Comparison of ENCODE assay signal across 8 mouse cellular contexts in genomic region chr15:82804708-82805639, GRCm38 (mm10). TPM values are rescaled to one million over a fixed set of nuclear protein-coding genes. Genes with fewer than 3 reads are reported as not detected.
DNase-seq lines count a peak whose midpoint lies in the region; ATAC-seq and TF ChIP-seq lines count a peak whose summit lies in the region.

No protein-coding gene starts in this region.

- no peak for TF ChIP-seq EP300 in heart, postnatal 0 days (IDR thresholded peaks at IDR 0.05; ENCODE audit: low read depth)

- no peaks in the 10 kb centered on the region for H3K27me3 ChIP-seq in heart, embryonic 12.5 days (replicated peaks)
- H3K27me3 ChIP-seq in embryonic facial prominence, embryonic 11.5 days (ENCODE audit: control insufficient read depth, insufficient read depth, low read length) = no peaks in the 10 kb centered on the region
- no peaks in the 10 kb centered on the region for H3K27me3 ChIP-seq in heart, postnatal 0 days (ENCODE audit: control insufficient read depth, insufficient read depth, low read length)
- no peaks in the 10 kb centered on the region for H3K27me3 ChIP-seq in midbrain, postnatal 0 days (ENCODE audit: insufficient read depth, low read length)

- peak; percentile 67 to 95 for DNase-seq in heart, adult 18-20 months
- DNase-seq in adrenal gland, postnatal 25 days = peak; percentile 80
- DNase-seq in embryonic facial prominence, embryonic 11.5 days (ENCODE audit: low spot score) = peak; percentile 79
- DNase-seq in heart, postnatal 0 days (ENCODE audit: low spot score) = peak; percentile 18
- peak; percentile 79 to 81 for DNase-seq in layer of hippocampus, postnatal 36 days
- peak; percentile 72 for DNase-seq in midbrain, postnatal 0 days (ENCODE audit: low spot score)
- DNase-seq in spleen, postnatal 4 days (ENCODE audit: low spot score in 2 of 2) = peak; percentile 77 to 93

- no peak overlapping the region for H3K9ac ChIP-seq in heart, embryonic 12.5 days
- no peak overlapping the region for H3K9ac ChIP-seq in embryonic facial prominence, embryonic 11.5 days (replicated peaks; ENCODE audit: low read length)
- H3K9ac ChIP-seq in heart, postnatal 0 days (replicated peaks; ENCODE audit: low read depth, low read length) = no peak overlapping the region
- H3K9ac ChIP-seq in midbrain, postnatal 0 days (replicated peaks; ENCODE audit: low read length, poor library complexity, severe bottlenecking) = no peak overlapping the region

- H3K36me3 ChIP-seq in heart, embryonic 12.5 days = peaks cover 6% of the 10 kb centered on the region
- no peaks in the 10 kb centered on the region for H3K36me3 ChIP-seq in embryonic facial prominence, embryonic 11.5 days (replicated peaks; ENCODE audit: control insufficient read depth, insufficient read depth, low read depth, low read length)
- H3K36me3 ChIP-seq in heart, postnatal 0 days (replicated peaks; ENCODE audit: control insufficient read depth, insufficient read depth, low read length) = 0 out of 2 replicates have a peak, but pooled peaks cover 1% of the 10 kb centered on the region
- peaks cover 5% of the 10 kb centered on the region; the same call in 1 of the 2 replicates for H3K36me3 ChIP-seq in midbrain, postnatal 0 days (ENCODE audit: insufficient read depth, low read length)

- H3K4me3 ChIP-seq in heart, embryonic 12.5 days = no peak overlapping the region
- no peak overlapping the region for H3K4me3 ChIP-seq in embryonic facial prominence, embryonic 11.5 days (ENCODE audit: low read depth, low read length)
- H3K4me3 ChIP-seq in heart, postnatal 0 days (ENCODE audit: low read depth, low read length) = no peak overlapping the region
- H3K4me3 ChIP-seq in midbrain, postnatal 0 days (ENCODE audit: low read depth, low read length) = no peak overlapping the region

- H3K4me2 ChIP-seq in heart, embryonic 12.5 days = no peak overlapping the region
- H3K4me2 ChIP-seq in embryonic facial prominence, embryonic 11.5 days (ENCODE audit: low read depth, low read length) = no peak overlapping the region
- no peak overlapping the region for H3K4me2 ChIP-seq in heart, postnatal 0 days (ENCODE audit: low read depth, low read length)
- no peak overlapping the region for H3K4me2 ChIP-seq in midbrain, postnatal 0 days (ENCODE audit: low read depth, low read length, poor library complexity, severe bottlenecking)

- peak; percentile 92 for TF ChIP-seq CTCF in heart, postnatal 0 days (IDR thresholded peaks at IDR 0.05; ENCODE audit: low read depth)
- TF ChIP-seq CTCF in midbrain, postnatal 0 days (IDR thresholded peaks at IDR 0.05) = peak; percentile 96

- WGBS in heart, embryonic 12.5 days = 77% methylated on average over 5 of the region's 5 CpGs
- 69% methylated on average over 5 of the region's 5 CpGs for WGBS in embryonic facial prominence, embryonic 11.5 days
- 77% methylated on average over 5 of the region's 5 CpGs for WGBS in heart, postnatal 0 days
- WGBS in midbrain, postnatal 0 days = 70% methylated on average over 5 of the region's 5 CpGs

- H3K4me1 ChIP-seq in heart, embryonic 12.5 days (replicated peaks) = no peaks in the 10 kb centered on the region
- no peaks in the 10 kb centered on the region for H3K4me1 ChIP-seq in embryonic facial prominence, embryonic 11.5 days (ENCODE audit: control insufficient read depth, insufficient read depth, low read length)
- H3K4me1 ChIP-seq in heart, postnatal 0 days (ENCODE audit: control insufficient read depth, insufficient read depth) = no peaks in the 10 kb centered on the region
- H3K4me1 ChIP-seq in midbrain, postnatal 0 days (ENCODE audit: insufficient read depth, low read length) = no peaks in the 10 kb centered on the region

- H3K27ac ChIP-seq in heart, embryonic 12.5 days (ENCODE audit: poor library complexity, severe bottlenecking) = no peak overlapping the region
- no peak overlapping the region for H3K27ac ChIP-seq in embryonic facial prominence, embryonic 11.5 days (replicated peaks; ENCODE audit: low read depth, low read length)
- H3K27ac ChIP-seq in heart, postnatal 0 days (ENCODE audit: low read depth) = no peak overlapping the region
- no peak overlapping the region for H3K27ac ChIP-seq in midbrain, postnatal 0 days (ENCODE audit: low read depth, low read length)

- no peak for ATAC-seq in heart, embryonic 12.5 days (ENCODE audit: insufficient number of reproducible peaks, low FRiP score)
- no peak for ATAC-seq in embryonic facial prominence, embryonic 11.5 days (replicated peaks; ENCODE audit: insufficient number of reproducible peaks, low FRiP score, low TSS enrichment, low read depth)
- no peak for ATAC-seq in heart, postnatal 0 days (ENCODE audit: insufficient read depth, low read depth)
- peak; percentile 33; the same call in 1 of the 2 replicates for ATAC-seq in midbrain, postnatal 0 days (ENCODE audit: low FRiP score)

- H3K9me3 ChIP-seq in heart, embryonic 12.5 days (replicated peaks) = no peaks in the 10 kb centered on the region
- H3K9me3 ChIP-seq in embryonic facial prominence, embryonic 11.5 days (replicated peaks; ENCODE audit: control insufficient read depth, low read length) = no peaks in the 10 kb centered on the region
- no peaks in the 10 kb centered on the region for H3K9me3 ChIP-seq in heart, postnatal 0 days (replicated peaks; ENCODE audit: control insufficient read depth, low read length)
- no peaks in the 10 kb centered on the region for H3K9me3 ChIP-seq in midbrain, postnatal 0 days (ENCODE audit: low read length)

RNA-seq across cellular contexts. Expression of gene Cyp2d26, which starts 10.9 kb away (rescaled TPM):
- total RNA-seq in heart, adult 18-20 months (2021) = not detected
- not detected in 2 replicates for polyA plus RNA-seq in heart, embryonic 12.5 days (2016; fragmentation: Nextera tagmentation; extraction: Ambion mirVana)
- total RNA-seq in adrenal gland, postnatal 25 days (2021) = 8.0 TPM in 1 of 2 replicates, not detected in the other
- polyA plus RNA-seq in embryonic facial prominence, embryonic 11.5 days (2014; fragmentation: Nextera tagmentation; extraction: Ambion mirVana) = not detected in 2 replicates
- not detected in 2 replicates for total RNA-seq in heart, postnatal 0 days (2014; rRNA removed; ENCODE audit: low replicate concordance)
- not detected in 2 replicates for polyA plus RNA-seq in heart, postnatal 0 days (2015; fragmentation: Nextera tagmentation; extraction: Ambion mirVana)
- total RNA-seq in layer of hippocampus, postnatal 36 days (2021) = not detected
- not detected in 2 replicates for total RNA-seq in midbrain, postnatal 0 days (2014; rRNA removed)
- polyA plus RNA-seq in midbrain, postnatal 0 days (2015; fragmentation: Nextera tagmentation; extraction: Ambion mirVana) = not detected in 2 replicates

RNA-seq across cellular contexts. Expression of gene Cyp2d40, which starts 41.0 kb away (rescaled TPM):
- not detected for total RNA-seq in heart, adult 18-20 months (2021)
- polyA plus RNA-seq in heart, embryonic 12.5 days (2016; fragmentation: Nextera tagmentation; extraction: Ambion mirVana) = not detected in 2 replicates
- not detected in 2 replicates for total RNA-seq in adrenal gland, postnatal 25 days (2021)
- not detected in 2 replicates for polyA plus RNA-seq in embryonic facial prominence, embryonic 11.5 days (2014; fragmentation: Nextera tagmentation; extraction: Ambion mirVana)
- not detected in 2 replicates for total RNA-seq in heart, postnatal 0 days (2014; rRNA removed; ENCODE audit: low replicate concordance)
- polyA plus RNA-seq in heart, postnatal 0 days (2015; fragmentation: Nextera tagmentation; extraction: Ambion mirVana) = not detected in 2 replicates
- total RNA-seq in layer of hippocampus, postnatal 36 days (2021) = not detected
- total RNA-seq in midbrain, postnatal 0 days (2014; rRNA removed) = not detected in 2 replicates
- polyA plus RNA-seq in midbrain, postnatal 0 days (2015; fragmentation: Nextera tagmentation; extraction: Ambion mirVana) = not detected in 2 replicates

Comparison
In these comparisons a context has a peak if more than half of its experiments do, and no peak if none do; other contexts are left out.
1. DNase-seq: peak in every context shown above with its lines; median percentile 85 in spleen, postnatal 4 days; 81 in heart, adult 18-20 months; 80 in adrenal gland, postnatal 25 days; 80 in layer of hippocampus, postnatal 36 days; 79 in embryonic facial prominence, embryonic 11.5 days; 72 in midbrain, postnatal 0 days; 18 in heart, postnatal 0 days.